Mouse (Mus musculus) gastrocnemius, adult 8-10 months (tissue): ENCODE results near the gene A730061H03Rik. TPM values are rescaled to one million over a fixed set of nuclear protein-coding genes. Genes with fewer than 3 reads are reported as not detected.

Source experiments
- DNase-seq, 2 experiments: peaks; one replicate each; pipeline ENCODE4 v3.0.0; 2022; ENCODE audit warnings: low spot score in 2 of 2
- total RNA-seq, 4 experiments: library from RNA; stranded (reverse); gene quantifications; 2 replicates each; pipeline ENCODE4 v1.2.4; 2022

Gene A730061H03Rik
- not detected for total RNA-seq

- DNase-seq: peak; percentile 97
Observed at GRCm38 (mm10) chr14:55560202-55561073, at the start of gene A730061H03Rik. TSS of gene A730061H03Rik (minus strand) at chr14:55560406.

DNA sequence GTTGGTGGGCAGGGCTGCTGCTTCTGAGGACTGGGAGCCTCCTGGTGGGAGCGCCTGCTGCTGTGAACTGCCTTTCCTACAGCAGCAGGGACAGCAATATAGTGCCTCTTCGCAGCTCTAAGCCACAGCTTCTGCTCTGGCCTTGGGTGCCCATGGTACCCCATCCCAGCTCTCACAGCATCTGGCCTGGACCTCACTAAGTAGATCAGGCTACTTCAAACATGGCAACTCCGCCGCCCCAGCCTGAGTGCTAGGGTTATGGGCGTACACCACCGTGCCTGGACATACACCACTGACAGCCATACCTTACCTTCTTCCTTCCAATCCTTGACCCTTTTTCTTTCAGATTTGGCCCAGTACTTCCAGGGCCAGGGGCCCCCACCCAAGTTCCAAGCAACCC is 48.1 kb upstream of the A730061H03Rik start:
- no peak for DNase-seq

DNA sequence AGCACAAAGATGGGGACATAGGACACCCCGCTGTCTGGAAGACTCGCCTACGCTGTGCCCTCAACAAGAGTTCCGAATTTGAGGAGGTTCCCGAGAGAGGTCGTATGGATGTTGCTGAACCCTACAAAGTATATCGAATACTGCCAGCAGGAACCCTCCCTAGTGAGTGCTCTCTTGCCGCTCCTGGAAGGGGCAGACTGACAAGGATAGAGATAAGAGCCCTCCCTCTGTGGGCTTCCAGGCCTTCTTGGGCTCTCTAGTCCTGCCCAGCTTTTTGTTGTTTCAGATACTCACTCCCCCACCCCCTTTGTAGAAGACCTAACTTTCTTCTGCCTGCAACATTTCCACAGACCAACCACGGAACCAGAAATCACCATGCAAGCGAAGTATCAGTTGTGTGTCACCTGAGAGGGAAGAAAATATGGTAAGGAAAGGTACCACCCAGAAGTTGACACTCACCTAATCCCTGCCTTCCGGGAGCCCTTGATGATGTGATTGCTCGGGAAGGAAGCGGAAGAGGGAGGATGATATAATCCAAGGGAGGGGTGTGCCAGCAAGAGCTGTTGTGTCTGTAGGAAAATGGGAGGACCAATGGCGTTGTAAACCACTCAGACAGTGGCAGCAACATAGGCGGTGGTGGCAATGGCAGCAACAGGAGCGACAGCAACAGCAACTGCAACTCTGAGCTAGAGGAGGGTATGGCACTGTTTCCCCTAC is 45.7 kb upstream of the A730061H03Rik start:
- no peak for DNase-seq

DNA sequence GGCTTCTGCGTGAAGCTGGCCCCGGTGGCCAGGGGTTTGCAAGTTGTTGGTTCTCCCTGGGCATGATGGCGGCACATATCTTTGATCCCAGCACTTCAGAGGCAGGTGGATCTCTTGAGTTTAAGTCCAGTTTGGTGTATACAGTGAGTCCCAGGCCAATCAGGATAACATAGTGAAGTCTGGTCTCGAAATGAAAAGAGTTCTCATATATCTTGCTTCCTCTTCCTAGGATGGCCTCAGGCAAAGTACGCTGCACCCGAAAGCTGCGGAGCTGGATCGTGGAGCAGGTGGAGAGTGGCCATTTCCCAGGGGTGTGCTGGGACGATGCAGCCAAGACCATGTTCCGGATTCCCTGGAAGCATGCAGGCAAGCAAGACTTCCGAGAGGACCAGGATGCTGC is 44.6 kb upstream of the A730061H03Rik start:
- DNase-seq: no peak

DNA sequence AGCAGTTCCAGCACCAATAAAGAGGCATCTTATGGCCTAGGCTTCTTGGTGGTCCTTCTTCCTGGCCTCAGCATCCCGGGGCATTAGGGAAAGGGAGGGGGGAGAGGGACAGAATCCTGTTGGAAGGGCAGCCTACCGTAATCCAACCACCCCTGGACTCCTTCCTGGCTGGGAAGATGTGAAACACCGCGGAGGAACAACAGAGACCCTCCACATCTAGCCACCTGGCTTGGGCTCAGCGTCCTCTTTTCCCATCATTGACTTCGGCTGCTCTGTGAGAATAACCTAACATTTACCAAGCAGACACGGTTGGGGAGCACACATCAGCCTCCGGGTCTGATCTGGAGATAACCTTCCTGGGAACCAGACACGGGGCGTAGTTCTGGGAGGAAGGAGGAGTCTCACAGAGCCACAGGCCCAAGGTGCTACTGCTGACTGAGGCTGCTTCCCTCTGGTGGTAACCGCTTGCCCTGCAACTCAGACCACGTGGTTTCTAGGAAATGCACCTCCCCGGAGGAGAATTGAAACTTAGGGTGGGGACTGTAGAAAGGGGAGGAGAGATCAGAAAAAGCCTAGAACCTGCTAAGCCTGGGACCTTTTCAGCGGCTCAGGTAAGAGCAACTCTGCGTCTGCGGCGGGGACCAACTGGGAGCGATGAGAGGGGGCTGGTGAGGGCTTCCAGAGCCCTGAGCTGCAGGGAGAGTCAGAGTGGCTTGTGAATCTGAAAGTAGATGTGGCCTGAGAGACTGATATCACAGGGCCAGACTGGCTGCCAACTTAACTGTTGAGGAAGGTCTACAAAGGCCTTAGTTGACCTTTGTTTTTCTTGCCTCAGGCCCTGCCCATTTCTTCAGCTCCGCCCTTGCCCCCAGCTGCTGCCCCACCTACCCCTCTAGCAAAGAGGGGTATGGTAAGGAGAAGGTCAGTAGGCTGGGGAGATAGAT is 43.7 kb upstream of the A730061H03Rik start:
- peak; percentile 86 to 89 for DNase-seq

DNA sequence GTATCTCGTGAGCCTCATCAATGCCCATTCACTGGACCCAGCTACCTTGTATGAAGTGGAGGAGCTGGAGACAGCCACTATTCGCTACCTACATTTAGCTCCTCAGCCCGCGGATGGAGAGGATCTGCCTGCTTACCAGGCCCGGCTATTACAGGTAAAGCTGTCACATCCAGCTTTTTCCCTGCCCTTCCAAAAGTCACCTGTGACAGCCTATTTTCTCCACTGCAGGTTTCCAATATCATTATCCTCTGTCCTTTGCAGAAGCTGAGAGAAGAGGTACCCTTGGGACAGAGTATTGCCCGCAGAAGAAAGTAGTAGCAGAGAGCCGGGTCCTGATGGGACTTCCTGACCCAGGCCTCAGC is 43.0 kb upstream of the A730061H03Rik start, which contains the start of gene Irf9:
Gene Irf9, plus strand, starts transcription at position 301 of the 362 bp plus-strand sequence.
- DNase-seq: no peak

DNA sequence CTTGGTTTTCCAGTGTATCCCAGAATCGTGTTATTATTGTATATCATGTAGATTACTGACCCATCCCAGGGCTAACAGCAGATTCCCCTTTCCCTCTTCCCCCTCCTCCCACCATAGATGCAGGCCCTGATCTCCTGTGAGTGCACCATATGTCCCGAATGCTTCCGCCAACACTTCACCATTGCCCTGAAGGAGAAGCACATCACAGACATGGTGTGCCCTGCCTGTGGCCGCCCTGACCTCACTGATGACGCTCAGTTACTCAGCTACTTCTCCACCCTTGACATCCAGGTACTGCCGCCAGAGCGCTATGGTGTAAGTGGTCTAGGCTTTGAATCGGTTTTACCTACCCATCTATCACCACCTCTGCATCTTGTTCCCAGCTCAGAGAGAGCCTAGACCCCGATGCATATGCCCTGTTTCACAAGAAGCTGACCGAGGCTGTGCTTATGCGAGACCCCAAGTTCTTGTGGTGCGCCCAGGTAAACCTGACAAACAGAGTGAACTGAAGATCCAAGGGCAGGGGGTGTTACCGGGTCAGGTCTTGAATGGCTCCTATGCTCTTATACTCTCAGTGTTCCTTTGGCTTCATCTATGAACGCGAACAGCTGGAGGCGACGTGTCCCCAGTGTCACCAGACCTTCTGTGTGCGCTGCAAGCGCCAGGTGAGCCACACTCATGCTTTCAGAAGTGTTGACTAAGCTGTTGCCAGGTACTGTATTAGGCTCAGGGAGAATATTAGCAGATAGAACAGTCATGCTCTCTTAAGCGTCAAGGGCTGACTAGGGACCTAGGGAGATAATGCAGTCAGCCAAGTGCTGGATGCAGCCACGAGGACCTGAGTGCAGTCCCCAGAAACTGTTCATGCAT is 38.5 kb upstream of the A730061H03Rik start:
- DNase-seq: no peak

DNA sequence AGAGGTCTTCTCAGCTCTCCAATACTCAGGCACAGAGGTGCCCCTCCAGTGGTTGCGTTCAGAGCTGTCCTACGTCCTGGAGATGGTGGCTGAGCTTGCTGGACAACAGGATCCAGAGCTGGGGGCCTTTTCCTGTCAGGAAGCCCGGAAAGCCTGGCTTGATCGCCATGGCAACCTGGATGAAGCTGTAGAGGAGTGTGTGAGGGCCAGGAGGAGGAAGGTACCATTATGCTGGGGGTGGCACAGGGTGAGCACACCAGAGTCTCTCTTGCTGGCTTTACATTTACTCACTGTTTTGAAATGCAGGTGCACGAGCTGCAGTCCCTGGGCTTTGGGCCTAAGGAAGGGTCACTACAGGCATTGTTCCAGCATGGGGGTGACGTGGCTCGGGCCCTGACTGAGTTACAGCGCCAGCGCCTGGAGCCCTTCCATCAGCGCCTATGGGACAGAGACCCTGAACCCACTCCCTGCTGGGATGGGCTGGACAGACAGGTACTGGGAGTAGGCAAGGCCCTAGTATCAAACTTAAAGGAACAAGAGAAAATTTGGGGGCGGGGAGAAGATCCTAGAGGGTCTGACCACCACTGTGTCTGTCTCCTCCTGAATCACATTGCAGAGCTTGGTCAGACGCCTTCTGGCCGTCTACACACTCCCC is 36.0 kb upstream of the A730061H03Rik start:
- no peak for DNase-seq

DNA sequence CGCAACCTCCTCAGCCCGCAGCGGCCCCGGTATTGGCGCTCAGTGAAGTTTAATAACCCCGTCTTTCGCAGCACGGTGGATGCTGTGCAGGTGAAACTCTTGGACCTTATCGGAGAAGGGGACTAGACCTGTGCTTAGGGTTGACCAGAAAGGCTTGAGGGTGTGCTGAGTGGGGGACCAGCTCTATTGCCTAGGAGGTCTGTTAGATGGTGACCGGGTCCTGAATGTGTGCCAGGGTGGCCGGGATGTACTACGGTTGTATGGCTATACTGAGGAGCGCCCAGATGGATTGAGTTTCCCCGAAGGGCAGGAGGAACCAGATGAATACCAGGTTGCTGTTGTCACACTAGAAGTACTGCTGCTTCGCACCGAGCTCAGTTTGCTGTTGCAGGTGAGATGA is 32.0 kb upstream of the A730061H03Rik start:
- no peak for DNase-seq

- peak; percentile 94 to 95 for DNase-seq
Observed at GRCm38 (mm10) chr14:55591331-55591891, 31.2 kb upstream of the A730061H03Rik start, which contains the start of gene Rnf31. TSS of gene Rnf31 (plus strand) at chr14:55591708.

- DNase-seq: peak; percentile 89 to 94
Observed at GRCm38 (mm10) chr14:55590748-55591330, 30.6 kb upstream of the A730061H03Rik start, which contains the start of gene Psme2. TSS of gene Psme2 (minus strand) at chr14:55591113.

- DNase-seq: no peak
Observed at GRCm38 (mm10) chr14:55589771-55590448, 29.7 kb upstream of the A730061H03Rik start.

DNA sequence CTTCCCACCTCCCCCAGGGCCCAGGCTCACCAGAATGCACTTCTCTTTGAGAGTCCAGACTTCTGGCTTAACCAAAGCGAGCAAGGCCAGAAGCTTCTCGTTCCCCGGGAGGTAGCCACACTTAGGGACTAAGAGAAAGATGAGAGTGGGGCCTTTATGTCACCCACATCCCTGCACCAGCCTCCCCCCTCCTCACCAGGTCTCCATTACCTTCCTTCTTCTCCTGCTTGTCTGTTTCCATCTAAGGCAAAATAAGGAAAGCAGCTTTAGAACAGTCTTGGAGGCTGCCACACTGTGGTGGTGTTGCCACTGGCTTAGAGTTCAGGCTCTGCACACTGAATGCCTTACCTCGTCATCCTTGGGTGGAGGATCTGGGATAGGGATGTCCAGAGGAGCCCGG is 29.1 kb upstream of the A730061H03Rik start:
- DNase-seq: no peak

DNA sequence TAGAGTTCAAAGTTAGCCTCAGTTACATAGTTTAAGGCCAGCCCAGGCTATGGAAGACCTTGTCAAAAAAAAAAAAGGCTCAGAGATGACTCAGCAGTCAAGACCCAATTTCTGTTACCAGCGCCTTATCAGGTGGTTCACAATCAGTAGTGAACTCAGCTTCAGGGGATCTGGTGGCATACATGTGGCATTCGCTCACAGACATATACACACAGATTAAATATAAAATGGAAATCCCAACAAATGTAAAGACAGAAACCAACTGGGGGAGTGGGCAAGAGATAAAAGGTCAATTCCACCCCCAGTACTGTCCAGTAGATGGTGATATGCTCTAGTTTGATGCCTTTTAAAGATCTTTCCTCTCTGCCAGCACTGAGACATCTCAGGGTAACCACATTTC is 25.9 kb upstream of the A730061H03Rik start:
- DNase-seq: no peak

GRCm38 (mm10) chr14:55585566-55585960 is 25.4 kb upstream of the A730061H03Rik start:
- no peak for DNase-seq

DNA sequence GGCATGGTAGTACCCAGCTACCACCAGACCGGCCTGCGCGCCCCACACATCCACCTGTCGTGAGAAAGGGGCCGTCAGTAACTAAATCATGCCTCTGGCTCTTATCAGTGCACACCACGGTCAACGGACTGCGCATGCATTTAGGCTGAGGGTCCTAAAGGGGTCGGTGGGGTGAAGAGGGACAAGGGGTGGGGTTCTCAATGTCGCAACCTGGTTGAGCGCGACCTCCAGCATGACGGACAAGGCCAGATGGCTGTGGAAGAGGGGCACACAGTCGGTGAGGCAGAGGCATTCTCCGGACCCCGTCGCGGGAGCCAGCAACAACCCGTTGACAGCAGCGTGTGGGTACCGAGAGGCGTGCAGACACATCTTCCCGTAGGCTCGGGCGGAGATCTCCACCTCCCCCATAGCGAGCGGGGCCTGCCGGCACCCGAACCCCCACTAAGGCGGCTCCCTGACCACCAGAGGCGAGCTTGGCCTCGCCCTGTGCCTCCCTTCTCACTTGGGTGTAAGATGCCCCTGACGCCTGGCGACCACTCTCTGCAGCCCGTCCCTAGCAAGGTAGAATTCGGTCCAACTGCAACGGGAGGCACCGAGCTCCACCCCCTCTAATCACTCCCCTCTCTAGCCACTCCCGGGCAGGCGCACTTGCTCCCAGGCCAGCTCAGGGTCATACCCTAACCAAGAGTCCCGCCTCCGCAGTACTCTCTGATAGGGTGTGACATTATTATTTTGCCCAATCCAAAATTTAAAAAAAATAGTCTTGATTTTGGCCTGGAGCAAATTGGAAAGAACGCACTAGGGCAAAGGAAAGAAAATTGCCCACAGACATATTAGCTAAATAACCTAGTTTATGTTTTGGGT is 24.7 kb upstream of the A730061H03Rik start, which contains the start of gene Emc9:
Gene Emc9, minus strand, starts transcription at position 601 of the 864 bp plus-strand sequence.
- DNase-seq: peak; percentile 70 to 79

GRCm38 (mm10) chr14:55584303-55584701 is 24.1 kb upstream of the A730061H03Rik start:
- no peak for DNase-seq
